Mouse (Mus musculus) c-Kit-positive CD71-negative TER-119-negative erythroid progenitor cells, embryonic 14.5 days (primary cell): ENCODE measurements around the gene Tmem251.

ENCODE experiments used
- DNase-seq: peaks from one replicate; pipeline ENCODE4 v3.0.0-alpha.2; 2013; ENCODE audit warnings: low read depth

The Tmem251 gene

DNA sequence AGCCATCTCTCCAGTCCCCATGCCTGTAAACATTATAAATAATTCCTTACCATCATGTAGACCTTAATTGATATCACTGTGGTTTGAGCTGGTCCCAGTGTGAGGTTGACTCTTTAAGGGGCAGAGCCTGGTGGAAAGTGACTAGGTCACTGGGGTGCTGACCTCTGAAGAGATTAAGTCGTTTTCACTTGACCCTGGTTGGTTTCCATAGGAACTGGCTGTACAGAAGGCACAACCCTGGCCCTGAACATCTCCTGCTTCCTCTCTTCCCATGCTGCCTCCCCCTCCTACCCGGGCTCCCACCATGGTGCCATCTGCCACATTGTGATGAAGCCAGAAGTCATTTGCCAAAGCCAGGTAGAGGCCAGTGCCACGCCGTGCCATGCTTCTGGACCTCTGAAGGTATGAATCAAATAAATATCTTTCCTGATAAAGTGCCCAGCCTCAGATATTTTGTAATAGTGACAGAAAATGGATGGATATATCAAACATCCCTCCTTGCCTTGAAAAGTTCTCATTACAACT lies 32.6 kb upstream of the Tmem251 start:
- DNase-seq, result no peak

GRCm38 (mm10) chr12:102713153-102713865 lies 30.3 kb upstream of the Tmem251 start:
- DNase-seq, result no peak

GRCm38 (mm10) chr12:102714116-102714515 lies 29.4 kb upstream of the Tmem251 start:
- no peak for DNase-seq

- no peak for DNase-seq
These were observed 28.7 kb upstream of the Tmem251 start for GRCm38 (mm10) chr12:102714654-102715395.

DNA sequence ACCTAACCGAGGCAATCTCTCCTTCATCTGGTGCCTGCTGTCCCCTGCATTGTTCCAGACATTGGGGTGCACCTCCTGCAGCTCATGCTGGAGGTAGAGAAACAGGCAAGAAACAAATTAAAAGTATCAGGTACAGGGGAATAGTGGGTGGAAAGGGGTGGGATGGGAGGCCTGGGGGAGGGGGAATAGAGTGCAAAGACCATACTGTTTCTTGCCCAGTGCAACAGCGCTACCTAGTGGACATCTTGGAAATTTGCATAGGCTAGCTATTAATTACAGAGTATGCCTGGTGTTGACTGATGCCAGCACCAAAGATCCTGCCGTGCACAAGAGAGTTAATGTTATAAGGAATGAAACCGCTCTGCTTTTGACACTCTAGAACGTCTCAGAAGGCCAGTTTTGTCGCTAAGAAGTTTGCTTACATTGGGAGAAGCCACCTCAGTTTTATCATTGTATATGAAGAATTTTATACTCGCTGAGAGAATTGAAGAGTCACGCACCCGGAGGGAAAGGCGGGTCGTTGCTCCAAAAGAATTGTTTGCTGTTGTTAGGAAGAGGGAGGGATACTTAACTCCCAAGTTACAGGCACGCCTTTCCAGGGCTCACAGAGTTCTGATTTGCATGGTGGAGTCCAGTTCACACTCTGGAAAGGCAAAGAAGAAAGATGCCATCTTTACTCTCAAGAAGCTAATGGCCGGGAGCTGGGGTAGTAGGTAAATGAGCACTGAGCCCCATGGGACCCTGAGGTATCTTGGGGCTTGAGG lies 23.8 kb upstream of the Tmem251 start:
- no peak for DNase-seq

DNA sequence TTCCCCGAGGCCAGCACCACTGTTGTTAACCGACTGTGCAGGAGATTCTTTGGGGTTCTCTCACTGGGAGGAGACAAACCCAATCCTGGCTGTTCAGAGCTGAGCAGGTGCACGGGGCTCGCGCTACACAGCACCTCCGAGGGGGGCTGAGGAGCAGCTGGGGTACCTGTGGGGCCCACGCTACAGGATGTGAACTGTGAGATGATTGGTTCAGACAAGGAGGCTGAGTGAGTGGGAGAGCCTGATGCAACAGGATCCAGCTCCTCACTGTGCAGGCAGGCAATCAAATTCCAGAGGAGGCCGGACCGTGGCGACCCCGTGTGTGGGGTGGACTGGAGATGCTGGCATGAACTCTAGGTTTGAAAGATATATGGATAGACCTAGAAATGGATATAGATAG lies 21.1 kb upstream of the Tmem251 start:
- no peak for DNase-seq

GRCm38 (mm10) chr12:102722966-102723365 lies 20.6 kb upstream of the Tmem251 start:
- no peak for DNase-seq

GRCm38 (mm10) chr12:102723861-102724260 lies 19.7 kb upstream of the Tmem251 start:
- DNase-seq, result no peak

DNA sequence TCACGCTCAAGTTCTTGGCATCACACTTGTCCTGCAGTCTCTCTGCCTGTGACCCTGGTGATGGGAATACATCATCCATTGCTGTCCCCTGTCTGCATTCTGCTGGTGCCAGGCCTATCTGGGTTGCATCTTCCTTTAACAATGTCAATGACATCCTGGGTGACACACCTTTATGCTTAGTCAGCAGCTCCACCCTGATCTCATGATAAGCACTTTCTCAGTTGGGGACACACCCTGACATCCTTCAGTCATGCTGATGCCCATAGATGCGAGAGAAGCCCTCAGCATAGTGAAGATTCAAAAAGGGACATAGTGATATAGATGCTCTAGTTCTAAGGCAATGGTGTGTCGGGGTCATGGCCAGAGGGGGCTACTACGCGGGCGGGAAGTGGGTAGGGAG lies 18.4 kb upstream of the Tmem251 start:
- DNase-seq, result no peak

DNA sequence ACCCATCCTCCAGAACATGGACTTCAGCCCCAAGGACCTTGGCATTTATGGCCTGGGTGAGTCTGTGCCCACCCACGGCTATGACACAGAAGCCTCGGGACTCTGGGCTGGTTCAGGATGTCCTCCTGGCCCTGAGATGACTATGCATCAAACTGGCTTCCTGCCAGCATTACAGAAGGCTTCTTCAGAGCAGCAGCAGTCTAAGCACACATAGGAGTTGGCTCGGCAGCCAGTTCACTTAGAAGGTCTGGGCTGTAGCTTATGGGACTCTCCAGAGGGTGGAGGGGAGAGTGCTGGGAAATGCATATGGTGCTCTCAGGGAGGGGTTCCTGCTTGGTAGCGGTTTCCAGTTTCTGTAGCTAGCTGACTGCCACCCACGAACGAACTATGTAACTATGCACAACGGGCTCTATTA lies 17.8 kb upstream of the Tmem251 start:
- DNase-seq, result no peak

- peak; percentile 63 for DNase-seq
These were observed 13.4 kb upstream of the Tmem251 start for GRCm38 (mm10) chr12:102729855-102730797.

DNA sequence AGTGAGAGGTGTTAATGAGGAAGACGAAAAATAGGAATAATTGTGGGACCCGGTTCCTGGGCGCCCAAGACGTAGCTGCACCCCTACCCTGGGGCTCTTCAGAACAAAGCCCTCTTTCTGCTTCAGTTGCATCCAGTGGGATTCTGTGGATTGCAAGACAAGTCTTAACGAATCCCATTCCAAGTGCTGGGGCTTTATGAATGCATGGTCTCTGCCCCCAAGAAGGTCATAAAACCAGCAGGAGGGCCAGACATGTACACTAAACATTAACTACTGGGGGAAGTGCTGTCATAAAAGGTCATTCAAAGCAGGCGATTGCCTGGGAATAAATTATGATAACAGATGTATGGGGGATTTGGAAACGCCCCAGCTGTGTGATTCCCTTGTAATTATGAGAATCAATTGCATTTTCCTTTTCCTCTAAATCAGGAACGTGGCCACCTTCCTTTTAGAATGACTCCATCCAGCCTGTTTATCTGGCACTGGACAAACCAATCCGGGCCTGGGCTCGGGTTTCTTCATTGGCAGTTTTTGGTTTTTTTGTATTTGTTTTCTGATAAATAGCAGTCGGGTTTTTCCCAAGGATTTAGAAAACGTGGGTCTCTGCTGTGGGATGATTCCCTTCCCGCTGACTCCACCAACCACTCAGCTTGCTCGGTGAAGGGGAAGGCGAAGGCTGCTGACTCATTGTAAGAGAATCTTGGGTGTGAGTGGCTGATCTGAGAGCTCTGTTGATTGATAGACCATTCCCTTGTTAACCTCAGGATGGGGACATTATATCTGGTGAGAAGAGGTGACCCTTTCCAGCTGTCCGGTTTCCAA lies 12.6 kb upstream of the Tmem251 start:
- DNase-seq, result no peak

DNA sequence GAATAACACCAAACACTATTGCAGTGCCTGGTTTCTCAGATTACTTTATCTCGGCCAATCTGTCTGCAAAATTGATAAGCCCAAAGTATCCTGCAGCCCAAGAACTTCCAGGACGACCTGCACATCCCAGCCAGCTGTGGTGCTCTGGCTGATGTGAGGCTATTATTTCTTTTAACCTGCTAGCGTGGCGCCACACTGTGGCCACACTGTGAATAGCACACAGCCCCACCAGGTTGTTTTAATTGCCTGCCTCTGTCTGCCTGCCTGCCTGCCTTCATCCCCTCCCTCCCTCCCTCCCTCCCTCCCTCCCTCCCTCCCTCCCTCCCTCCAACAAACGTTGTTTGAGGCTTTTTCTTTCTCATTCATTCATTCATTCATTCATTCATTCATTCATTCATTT lies 10.2 kb upstream of the Tmem251 start:
- peak; percentile 65 for DNase-seq

GRCm38 (mm10) chr12:102739096-102739495 lies 4.5 kb upstream of the Tmem251 start:
- DNase-seq, result no peak

- no peak for DNase-seq
These were observed 3.3 kb upstream of the Tmem251 start for GRCm38 (mm10) chr12:102740285-102740684.

GRCm38 (mm10) chr12:102742056-102742455 lies 1.5 kb upstream of the Tmem251 start:
- DNase-seq, result no peak

DNA sequence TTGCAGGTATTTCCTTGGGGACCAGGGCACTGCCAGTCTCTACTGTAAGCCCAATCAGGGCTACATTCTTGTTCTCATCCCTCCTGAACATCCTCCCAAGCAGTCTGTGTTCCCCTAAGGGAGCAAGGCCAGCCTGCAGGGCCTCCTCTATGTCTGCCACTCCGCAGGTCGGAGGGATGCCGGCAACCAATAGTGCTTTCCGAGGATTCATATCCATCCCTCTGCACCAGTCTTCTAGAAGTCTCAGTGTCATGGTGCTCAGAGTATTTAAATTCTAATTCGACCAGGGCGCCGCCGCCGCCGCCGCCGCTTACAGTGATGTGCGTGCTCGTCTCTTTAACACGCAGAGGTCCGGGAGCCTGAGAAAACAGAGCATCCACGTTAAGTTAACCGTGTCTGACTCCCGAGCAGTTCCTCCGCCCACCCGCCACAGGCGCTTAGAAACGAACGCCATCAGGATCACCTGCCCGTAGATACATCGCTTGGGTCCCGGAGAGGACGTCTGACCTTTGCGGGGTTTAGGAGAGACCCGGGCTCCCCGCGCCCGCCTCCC lies 450 bp upstream of the Tmem251 start:
- DNase-seq, result no peak

GRCm38 (mm10) chr12:102744839-102745238 lies 1.3 kb downstream of the Tmem251 start:
- peak; percentile 48 for DNase-seq

DNA sequence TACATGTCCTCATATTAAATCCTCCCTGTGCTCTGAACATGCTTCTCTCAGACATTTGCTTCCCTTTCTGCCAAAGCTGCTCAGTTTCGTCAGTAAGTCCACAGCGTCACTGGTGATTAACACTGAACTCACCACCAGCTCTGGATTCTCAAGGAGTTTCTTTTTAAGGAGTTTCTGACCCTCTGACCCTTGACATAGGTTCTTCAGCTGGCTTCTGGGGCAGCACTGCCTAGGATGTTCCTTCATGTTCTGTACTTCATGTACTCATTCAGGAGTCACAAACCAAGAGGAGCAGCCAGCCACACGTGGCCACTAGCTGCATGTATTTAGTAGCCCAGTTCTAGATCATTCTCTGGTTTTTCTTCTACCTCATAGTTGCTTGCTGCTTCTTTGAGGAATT lies 4.7 kb downstream of the Tmem251 start:
- DNase-seq, result no peak

- DNase-seq, result no peak
These were observed 12.7 kb downstream of the Tmem251 start for GRCm38 (mm10) chr12:102756304-102756703.
